12 mouse cellular contexts compared by ENCODE assay signal in genomic region chr1:180703400-180703799, GRCm38 (mm10). TPM values are rescaled to one million over a fixed set of nuclear protein-coding genes. Genes with fewer than 3 reads are reported as not detected.
A peak's percentile ranks its signal among the peaks of the same experiment; 100 is the strongest.
DNase-seq lines count a peak whose midpoint lies in the region; ATAC-seq and TF ChIP-seq lines count a peak whose summit lies in the region.
"Had no signal": no experiment of that assay in that cellular context is flagged by ENCODE, and none has a peak within 500 bp of the region (broad histone marks: within the 10 kb centered on the region; RNA-seq: fewer than 3 reads in every experiment).

No protein-coding gene starts in this region.

- no peaks in the 10 kb centered on the region for H3K36me3 ChIP-seq in heart, embryonic 15.5 days
- H3K36me3 ChIP-seq in thymus, adult 2 months (ENCODE audit: control insufficient read depth, insufficient read depth, low read length) = no peaks in the 10 kb centered on the region
- H3K36me3 ChIP-seq in lung, postnatal 0 days (ENCODE audit: insufficient read depth, low read length) = no peaks in the 10 kb centered on the region

- intact Hi-C loops in heart, postnatal 25 days (cut with DNase I) = no loop called here

- peaks cover 10% of the 10 kb centered on the region for H3K27me3 ChIP-seq in heart, embryonic 15.5 days
- H3K27me3 ChIP-seq in thymus, adult 2 months (ENCODE audit: control insufficient read depth, insufficient read depth, low read length) = no peaks in the 10 kb centered on the region
- 0 out of 2 replicates have a peak, but pooled peaks cover 4% of the 10 kb centered on the region for H3K27me3 ChIP-seq in lung, postnatal 0 days (replicated peaks; ENCODE audit: insufficient read depth, low read length)

- no peak for DNase-seq in heart, postnatal 25 days (ENCODE audit: low spot score)
- DNase-seq in thymus, adult 2 months = no peak
- no peak for DNase-seq in thymus, adult 18-20 months
- peak; percentile 63 for DNase-seq in lung, postnatal 0 days (ENCODE audit: low spot score)
- DNase-seq in MN1 (ENCODE audit: low spot score) = no peak
- DNase-seq: cerebellum, adult 9-10 months; gastrocnemius, postnatal 14 days; kidney, adult 18-20 months had no signal

- 0 out of 2 replicates have a peak, but pooled peaks cover 2% of the 10 kb centered on the region for H3K4me1 ChIP-seq in heart, embryonic 15.5 days (replicated peaks)
- H3K4me1 ChIP-seq in thymus, adult 2 months (replicated peaks; ENCODE audit: control insufficient read depth, insufficient read depth, low read length) = peaks cover 41% of the 10 kb centered on the region
- H3K4me1 ChIP-seq in lung, postnatal 0 days (ENCODE audit: insufficient read depth, low read depth, low read length) = no peaks in the 10 kb centered on the region

- no peaks in the 10 kb centered on the region for H3K9me3 ChIP-seq in heart, embryonic 15.5 days (replicated peaks)
- H3K9me3 ChIP-seq in lung, postnatal 0 days (ENCODE audit: low read length) = no peaks in the 10 kb centered on the region

- TF ChIP-seq EP300 in lung, postnatal 0 days (IDR thresholded peaks at IDR 0.05) = no peak

- no peak for ATAC-seq in heart, embryonic 15.5 days (replicated peaks; ENCODE audit: insufficient number of reproducible peaks, insufficient read depth, low FRiP score, low read depth)
- ATAC-seq in lung, postnatal 0 days = peak; percentile 75
- ATAC-seq in megakaryocyte-erythroid progenitor cell, adult 5-6 weeks (replicated peaks; ENCODE audit: low FRiP score, low TSS enrichment, poor library complexity, severe bottlenecking) = no peak

- H3K27ac ChIP-seq in heart, embryonic 15.5 days = no peak overlapping the region
- H3K27ac ChIP-seq in thymus, adult 2 months (ENCODE audit: control insufficient read depth, insufficient read depth, low read length) = peak overlapping the region; percentile 89
- H3K27ac ChIP-seq in lung, postnatal 0 days (ENCODE audit: low read length) = no peak overlapping the region
- H3K27ac ChIP-seq: macrophage had no signal

- WGBS in heart, embryonic 15.5 days = 30% methylated on average over 6 of the region's 6 CpGs
- WGBS in thymus, adult 2 months = 12% methylated on average over 6 of the region's 6 CpGs
- 30% methylated on average over 6 of the region's 6 CpGs for WGBS in lung, postnatal 0 days

- H3K4me3 ChIP-seq in heart, embryonic 15.5 days = peak overlapping the region; percentile 24
- peak overlapping the region; percentile 22; the same call in 1 of the 2 replicates for H3K4me3 ChIP-seq in thymus, adult 2 months (ENCODE audit: control insufficient read depth, insufficient read depth, low read length)
- peak overlapping the region; percentile 20 for H3K4me3 ChIP-seq in lung, postnatal 0 days (ENCODE audit: low read depth, low read length)
- H3K4me3 ChIP-seq: erythroblast, embryonic 14.5 days had no signal

- peak overlapping the region; percentile 44 for H3K4me2 ChIP-seq in heart, embryonic 15.5 days
- peak overlapping the region; percentile 43 for H3K4me2 ChIP-seq in lung, postnatal 0 days (replicated peaks; ENCODE audit: low read depth, low read length)

- no peak for TF ChIP-seq POLR2A in thymus, adult 2 months (IDR thresholded peaks at IDR 0.05; ENCODE audit: control insufficient read depth, extremely low read depth, insufficient read depth, low read length, poor library complexity)

- TF ChIP-seq CTCF in thymus, adult 2 months (IDR thresholded peaks at IDR 0.05; ENCODE audit: borderline replicate concordance, control insufficient read depth, extremely low read depth, insufficient read depth, low read length, poor library complexity) = no peak
- no peak for TF ChIP-seq CTCF in lung, postnatal 0 days (IDR thresholded peaks at IDR 0.05)

- H3K9ac ChIP-seq in heart, embryonic 15.5 days = 0 out of 2 replicates have a peak overlapping the region, but pooled peaks have one; percentile 26
- H3K9ac ChIP-seq in lung, postnatal 0 days (replicated peaks; ENCODE audit: low read depth) = no peak overlapping the region

RNA-seq across cellular contexts. Expression of gene Mixl1, which starts 6.6 kb away (rescaled TPM):
- 0.08 TPM in 1 of 2 replicates, not detected in the other for polyA plus RNA-seq in heart, embryonic 15.5 days (2015; fragmentation: Nextera tagmentation; extraction: Ambion mirVana)
- not detected for total RNA-seq in heart, postnatal 25 days (2021)
- polyA plus RNA-seq in thymus, adult 2 months (2012; rRNA removed) = 0.13 and 0.52 TPM in 2 replicates
- not detected in 2 replicates for polyA plus RNA-seq in lung, postnatal 0 days (2015; fragmentation: Nextera tagmentation; extraction: Ambion mirVana)
- not detected in 2 replicates for total RNA-seq in megakaryocyte-erythroid progenitor cell, adult 5-6 weeks (2014; fragmentation: Nextera tagmentation)
- not detected in 2 replicates for total RNA-seq in megakaryocyte-erythroid progenitor cell, adult 5-6 weeks (2017)
- total RNA-seq: gastrocnemius, postnatal 14 days had no signal
- polyA plus RNA-seq: erythroblast, embryonic 14.5 days; macrophage had no signal

RNA-seq across cellular contexts. Expression of gene Acbd3, which starts 22.4 kb away (rescaled TPM):
- 16.9 and 20.0 TPM in 2 replicates for polyA plus RNA-seq in heart, embryonic 15.5 days (2015; fragmentation: Nextera tagmentation; extraction: Ambion mirVana)
- total RNA-seq in heart, postnatal 25 days (2021) = 10 to 100 TPM; 22.6 to 24.8 TPM
- 14.8 and 16.7 TPM in 2 replicates for polyA plus RNA-seq in thymus, adult 2 months (2012; rRNA removed)
- 17.0 and 18.5 TPM in 2 replicates for polyA plus RNA-seq in lung, postnatal 0 days (2015; fragmentation: Nextera tagmentation; extraction: Ambion mirVana)
- 19.1 and 21.9 TPM in 2 replicates for total RNA-seq in megakaryocyte-erythroid progenitor cell, adult 5-6 weeks (2014; fragmentation: Nextera tagmentation)
- 42.7 and 44.4 TPM in 2 replicates for total RNA-seq in megakaryocyte-erythroid progenitor cell, adult 5-6 weeks (2017)
